Mouse (Mus musculus) layer of hippocampus, adult 18-20 months (tissue): Measurements from ENCODE around the gene Crim1. TPM values are rescaled to one million over a fixed set of nuclear protein-coding genes. Genes with fewer than 3 reads are reported as not detected.

Source experiments
- DNase-seq, 2 experiments: peaks; one replicate each; pipeline ENCODE4 v3.0.0; 2022; ENCODE audit warnings: low spot score in 2 of 2
- total RNA-seq, 2 experiments: library from RNA; stranded (reverse); gene quantifications; 2 replicates each; pipeline ENCODE4 v1.2.3; 2021

The Crim1 gene
- total RNA-seq, 2 experiments from 2014 or later = 151 TPM

DNA sequence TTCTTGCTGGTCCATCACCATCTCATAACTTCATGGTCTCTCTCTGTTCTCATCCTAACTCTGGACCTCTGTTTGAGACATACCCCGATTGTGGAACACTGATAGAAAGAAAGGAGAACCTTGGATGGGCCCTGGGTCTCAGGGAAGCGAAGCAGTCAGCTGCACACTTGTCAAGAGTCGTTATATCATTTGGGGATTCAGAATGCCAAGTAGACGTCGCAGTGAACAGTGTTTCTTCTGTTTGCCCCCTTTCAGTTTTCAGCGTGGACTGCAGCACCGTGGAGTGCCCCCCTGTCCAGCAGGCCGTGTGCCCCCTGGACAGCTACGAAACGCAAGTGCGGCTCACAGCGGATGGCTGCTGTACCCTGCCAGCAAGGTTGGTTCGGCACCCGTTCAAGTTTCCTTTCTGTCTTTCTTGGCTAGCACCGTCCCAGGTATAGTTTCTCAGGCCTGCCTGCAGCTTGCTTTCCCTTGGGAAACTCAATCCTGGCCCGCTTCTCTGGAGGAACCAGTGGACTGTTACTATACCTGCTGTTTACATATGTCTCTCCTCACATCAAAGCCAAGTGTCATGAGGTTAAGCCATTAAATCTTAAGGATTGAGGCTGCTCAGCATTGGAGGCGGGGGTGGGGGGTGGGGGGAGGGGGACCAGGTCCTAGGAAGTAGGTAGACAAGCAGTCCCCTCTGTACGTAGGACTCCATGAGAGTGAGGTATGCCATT, 81.1 kb downstream of the Crim1 start:
- DNase-seq = no peak

- no peak for DNase-seq
Observed at GRCm38 (mm10) chr17:78283271-78283992, 83.4 kb downstream of the Crim1 start.

GRCm38 (mm10) chr17:78286021-78286420, 86.0 kb downstream of the Crim1 start:
- no peak for DNase-seq

DNA sequence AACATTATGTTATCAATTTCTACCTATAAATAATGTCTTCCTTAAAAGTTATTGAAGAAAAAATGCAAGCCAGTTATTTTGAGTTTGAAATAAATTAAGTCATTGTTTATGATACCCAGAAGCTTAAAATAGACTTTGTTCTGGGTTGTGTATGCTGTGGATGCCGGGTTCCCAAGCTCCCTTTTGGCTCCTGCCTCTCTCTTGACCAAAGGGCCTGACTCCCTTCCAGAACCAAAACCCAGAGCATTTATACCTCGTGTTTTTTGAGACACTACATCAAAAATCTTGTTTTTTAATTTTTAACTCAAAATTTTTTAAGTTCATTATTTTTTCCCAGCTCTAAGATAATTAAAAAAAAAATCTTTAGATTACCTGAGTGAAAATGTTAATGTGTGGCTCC, 87.3 kb downstream of the Crim1 start:
- DNase-seq = no peak

GRCm38 (mm10) chr17:78290153-78290876, 90.3 kb downstream of the Crim1 start:
- DNase-seq = no peak

- no peak for DNase-seq
Observed at GRCm38 (mm10) chr17:78291030-78291429, 91.0 kb downstream of the Crim1 start.

- DNase-seq = no peak
Observed at GRCm38 (mm10) chr17:78292301-78292700, 92.3 kb downstream of the Crim1 start.

DNA sequence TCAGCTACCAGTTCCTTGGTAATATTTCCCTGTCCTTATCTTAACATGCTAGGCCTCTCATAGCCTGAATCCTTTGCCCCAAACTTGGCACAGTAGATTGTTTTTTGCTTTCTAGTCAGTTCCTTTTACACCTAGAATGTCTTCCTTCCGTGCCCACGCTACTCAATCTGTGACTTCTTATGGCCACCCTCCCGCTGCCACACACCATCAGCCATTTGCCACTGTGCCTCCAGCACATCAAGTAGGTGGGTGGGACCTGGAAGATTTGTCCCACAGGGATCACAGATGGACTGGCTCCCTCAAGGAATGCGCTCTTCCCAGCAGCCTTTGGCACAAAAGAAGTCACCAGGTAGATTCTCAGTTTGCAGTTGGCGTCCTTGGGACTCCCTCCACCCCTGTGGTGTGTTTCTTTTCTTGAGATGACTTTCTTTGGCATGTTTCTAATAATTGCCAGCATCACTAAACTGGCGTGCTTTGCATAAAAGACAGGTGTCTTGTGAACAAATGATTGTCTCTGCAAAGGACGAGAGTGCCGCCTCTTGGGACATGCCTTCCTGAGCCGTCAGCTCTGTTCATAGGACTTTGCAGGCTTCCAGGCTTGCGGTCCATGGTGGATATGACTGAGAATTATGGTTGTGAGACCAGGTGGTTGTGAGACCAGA, 92.9 kb downstream of the Crim1 start:
- peak in 1 of 2 experiments; percentile 49 for DNase-seq

DNA sequence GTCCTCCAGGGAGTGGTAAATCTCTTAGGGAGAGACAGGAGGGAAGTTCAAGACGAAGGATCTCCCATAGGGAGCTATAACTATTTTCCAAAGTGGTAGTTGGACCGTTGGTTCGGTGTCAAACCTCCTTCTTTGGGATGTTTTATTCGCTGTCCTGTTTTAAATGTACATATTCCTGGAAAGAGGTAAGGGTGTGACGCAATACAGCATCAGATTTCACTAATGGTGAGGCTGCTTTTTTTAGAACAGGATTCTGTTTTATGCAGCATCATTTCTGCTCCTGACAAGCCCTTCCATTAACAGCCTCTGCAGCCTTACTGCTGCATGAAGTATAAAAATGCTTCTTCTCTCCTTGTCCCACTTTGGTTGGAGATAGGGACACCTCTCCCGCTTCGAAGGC, 95.9 kb downstream of the Crim1 start:
- DNase-seq = no peak

GRCm38 (mm10) chr17:78298140-78298539, 98.1 kb downstream of the Crim1 start:
- DNase-seq = peak in 1 of 2 experiments; percentile 37

DNA sequence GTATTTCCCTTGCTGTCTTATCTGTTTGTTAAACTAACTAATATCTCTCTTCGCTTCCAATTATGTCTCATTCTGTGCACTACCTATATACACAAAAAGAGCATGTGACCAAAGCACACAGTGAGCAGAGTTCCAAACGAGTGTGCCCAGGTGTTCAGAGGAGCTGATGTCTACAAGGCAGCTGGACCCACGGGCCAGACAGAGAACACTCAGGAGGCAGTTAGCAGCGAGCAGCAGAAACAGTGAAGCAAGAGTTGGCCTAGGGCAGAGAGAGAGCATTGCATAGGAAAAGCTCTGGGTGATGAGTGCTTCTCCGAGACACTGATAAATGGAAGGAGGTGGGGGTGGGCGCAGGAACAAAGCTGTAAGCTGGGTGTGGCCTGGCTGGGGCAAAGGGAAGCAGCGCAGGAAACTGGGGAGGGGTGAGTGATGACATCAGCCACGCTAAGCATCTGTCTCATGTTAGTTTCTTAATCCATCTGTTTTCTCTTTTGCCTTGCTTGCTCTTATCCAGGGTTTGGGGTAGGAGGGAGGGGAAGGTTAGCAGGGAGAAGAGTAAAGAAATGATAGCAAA, 99.0 kb downstream of the Crim1 start:
- DNase-seq = no peak

- DNase-seq = no peak
Observed at GRCm38 (mm10) chr17:78303053-78303452, 103.0 kb downstream of the Crim1 start.

DNA sequence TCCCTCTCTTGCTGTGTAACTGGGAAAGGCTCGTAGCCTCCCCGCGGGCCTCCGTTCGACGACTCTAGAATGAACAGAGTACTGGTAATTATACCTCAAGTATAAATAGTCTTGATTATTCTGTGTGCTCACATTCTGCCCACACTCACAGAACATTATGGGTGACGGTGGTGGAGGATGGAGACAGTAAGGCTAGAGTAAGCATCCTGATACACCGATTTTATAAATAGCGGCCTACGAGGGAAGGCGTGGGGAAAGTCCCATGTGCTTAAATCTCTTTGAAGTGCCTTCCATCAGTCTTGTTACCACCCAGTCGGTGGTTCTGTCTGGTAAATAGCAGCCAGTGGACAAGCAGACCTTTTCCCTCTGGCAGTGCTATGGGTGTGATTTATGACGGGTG, 104.0 kb downstream of the Crim1 start:
- no peak for DNase-seq

DNA sequence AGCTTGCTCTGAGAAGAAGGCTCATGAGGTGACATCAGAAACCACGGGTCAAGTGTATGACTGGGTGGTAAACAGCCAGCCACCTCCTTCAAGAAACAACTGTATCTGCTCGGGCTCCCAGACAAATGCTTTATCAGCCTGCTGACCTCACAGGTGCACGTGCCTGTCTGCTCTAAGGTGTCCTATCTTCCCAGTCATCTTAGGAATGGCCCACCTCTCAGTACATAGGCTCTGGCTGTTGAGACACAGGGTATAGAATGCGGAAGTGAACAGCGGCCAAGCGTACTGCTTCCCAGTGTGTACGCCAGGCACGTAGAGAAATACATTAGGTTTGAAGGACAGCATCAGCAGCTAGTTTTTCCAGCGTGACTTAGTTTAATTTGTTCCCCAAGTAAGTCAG, 106.4 kb downstream of the Crim1 start:
- DNase-seq = no peak

DNA sequence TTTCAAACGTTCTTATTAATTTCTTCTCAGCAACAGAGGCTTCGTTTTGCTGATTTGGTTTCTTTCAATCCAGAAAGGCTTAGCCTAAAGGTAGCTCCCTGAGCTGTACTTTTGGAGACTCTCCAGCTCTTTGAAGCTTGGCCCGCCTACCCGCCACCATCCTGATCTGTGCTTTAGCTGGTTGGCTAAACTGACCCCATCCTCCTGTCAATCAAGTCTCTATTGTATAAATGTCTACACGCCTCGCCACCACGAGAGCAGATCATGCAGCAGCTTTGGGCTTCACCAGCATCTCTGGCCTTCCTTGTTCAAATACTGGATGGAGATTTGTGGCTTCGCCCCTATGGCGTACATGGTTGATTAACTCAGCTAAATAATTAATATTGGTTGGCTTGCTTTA, 108.2 kb downstream of the Crim1 start:
- no peak for DNase-seq

DNA sequence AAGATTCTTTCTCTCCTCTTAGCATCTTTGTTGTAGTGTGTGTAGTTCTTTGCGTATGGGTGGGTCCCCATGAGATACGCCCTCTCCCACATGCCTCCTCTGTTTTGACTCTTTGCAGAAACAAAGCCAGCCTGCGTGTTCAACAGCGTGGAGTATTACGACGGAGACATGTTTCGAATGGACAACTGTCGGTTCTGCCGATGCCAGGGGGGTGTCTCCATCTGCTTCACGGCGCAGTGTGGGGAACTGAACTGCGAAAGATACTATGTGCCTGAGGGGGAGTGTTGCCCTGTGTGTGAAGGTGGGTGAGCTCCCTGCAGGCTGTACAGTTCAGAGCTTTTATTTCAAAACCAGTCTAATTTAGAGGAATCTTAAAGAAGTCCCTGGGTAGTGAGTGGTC, 113.0 kb downstream of the Crim1 start:
- DNase-seq = peak; percentile 60 to 69

- DNase-seq = no peak
Observed at GRCm38 (mm10) chr17:78313612-78314011, 113.6 kb downstream of the Crim1 start.

DNA sequence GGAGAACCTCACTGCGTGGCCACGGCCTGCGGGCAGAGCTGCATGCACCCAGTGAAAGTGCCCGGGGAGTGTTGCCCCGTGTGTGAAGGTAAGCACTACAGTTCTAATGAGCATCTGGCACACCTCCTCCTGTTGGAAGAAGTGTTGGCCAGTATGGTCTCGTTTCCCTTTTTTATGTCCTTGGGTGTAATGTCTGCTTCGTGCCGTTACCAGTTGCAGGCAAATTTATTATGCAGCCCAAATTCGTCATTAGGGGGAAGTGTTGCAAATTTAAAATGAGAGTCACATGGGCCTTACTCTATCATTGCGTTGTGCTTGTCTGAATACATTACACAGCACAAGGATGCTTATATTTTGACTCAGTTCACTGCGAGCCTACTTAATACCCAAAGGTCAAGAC, 115.6 kb downstream of the Crim1 start:
- DNase-seq = no peak

DNA sequence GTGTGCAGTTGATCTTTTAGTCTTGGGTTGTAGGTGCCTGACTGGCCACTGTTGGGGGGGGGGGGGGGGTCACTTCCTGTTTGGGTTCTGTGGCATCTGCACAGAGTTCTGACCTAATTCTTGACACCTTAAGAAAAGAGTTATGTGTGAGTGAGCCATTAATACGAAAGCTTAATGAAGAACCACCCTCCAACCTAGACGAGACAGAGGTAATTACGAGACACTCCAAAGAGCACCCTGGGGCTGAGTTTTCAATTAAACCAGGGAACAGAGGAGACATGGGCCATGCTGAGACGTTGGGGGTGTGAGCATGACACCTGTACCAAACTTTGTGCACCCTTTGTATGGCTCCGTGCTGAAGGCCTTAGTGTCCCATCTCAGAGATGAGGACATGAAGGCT, 117.3 kb downstream of the Crim1 start:
- no peak for DNase-seq

DNA sequence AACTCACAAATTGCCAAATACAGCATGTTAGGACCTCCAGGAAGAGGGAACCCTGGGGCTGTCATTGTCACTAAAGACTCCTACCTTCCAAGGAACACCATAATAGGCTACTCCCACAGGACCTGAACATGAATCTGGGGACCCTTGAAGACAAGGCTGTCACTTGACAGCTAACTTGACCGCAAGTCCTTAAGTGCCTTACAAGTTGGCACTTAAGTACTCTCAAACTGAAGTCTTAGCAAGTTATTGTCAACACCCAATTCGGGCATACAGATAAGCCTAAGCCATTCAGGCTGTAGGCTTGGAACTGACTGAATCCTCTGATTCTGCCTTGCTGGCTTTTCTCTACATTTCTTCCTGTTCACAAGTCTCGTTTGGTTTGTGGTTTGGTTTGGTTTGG, 118.8 kb downstream of the Crim1 start:
- no peak for DNase-seq

GRCm38 (mm10) chr17:78321216-78321835, 121.3 kb downstream of the Crim1 start:
- no peak for DNase-seq
